Comparison of ENCODE assay signal across 12 mouse cellular contexts in the genomic region with DNA sequence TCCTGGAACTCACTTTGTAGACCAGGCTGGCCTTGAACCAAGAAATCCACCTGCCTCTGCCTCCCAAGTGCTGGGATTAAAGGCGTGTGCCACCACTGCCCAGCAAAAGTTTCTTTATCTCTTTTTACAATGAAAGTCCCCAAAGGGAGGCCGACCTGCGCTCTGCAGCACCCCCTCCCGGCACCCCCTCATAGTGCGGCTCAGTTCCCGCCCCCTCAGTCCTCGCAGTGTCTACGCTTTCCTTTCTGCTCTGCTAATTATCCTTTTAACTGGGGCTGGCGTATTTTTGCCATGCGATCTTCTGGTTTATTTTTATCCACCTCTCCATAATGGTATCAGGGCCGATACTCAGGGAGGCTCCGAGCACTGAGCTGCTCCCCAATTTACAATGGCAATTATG.
"Had no signal": no experiment of that assay in that cellular context is flagged by ENCODE, and none has a peak within 500 bp of the region (broad histone marks: within the 10 kb centered on the region; RNA-seq: fewer than 3 reads in every experiment).

No protein-coding gene starts in this region.

- H3K4me1 ChIP-seq: liver, embryonic 15.5 days had no signal

- DNase-seq: kidney, adult 18-20 months; kidney, postnatal 10 days; kidney, postnatal 4 days; lung, embryonic 14.5 days; lung, postnatal 10 days; lung, postnatal 4 days; midbrain, embryonic 14.5 days had no signal

- H3K27ac ChIP-seq: limb, embryonic 13.5 days; liver, embryonic 15.5 days; midbrain, embryonic 10.5 days; neural tube, embryonic 15.5 days had no signal

- H3K36me3 ChIP-seq: limb, embryonic 13.5 days; liver, embryonic 15.5 days; midbrain, embryonic 10.5 days; neural tube, embryonic 15.5 days had no signal

- H3K9ac ChIP-seq: limb, embryonic 13.5 days; liver, embryonic 15.5 days; lung, embryonic 14.5 days; neural tube, embryonic 15.5 days had no signal

- H3K4me3 ChIP-seq: limb, embryonic 13.5 days; liver, embryonic 15.5 days; midbrain, embryonic 10.5 days; myocyte; neural tube, embryonic 15.5 days had no signal

- H3K9me3 ChIP-seq: limb, embryonic 13.5 days; liver, embryonic 15.5 days; midbrain, embryonic 10.5 days; neural tube, embryonic 15.5 days had no signal
